Mouse (Mus musculus): ENCODE results near the gene Calm1. TPM values are rescaled to one million over a fixed set of nuclear protein-coding genes. Genes with fewer than 3 reads are reported as not detected.

The Calm1 gene
- polyA plus RNA-seq, 1 experiment from 2014 or later, result 1,989 TPM

DNA sequence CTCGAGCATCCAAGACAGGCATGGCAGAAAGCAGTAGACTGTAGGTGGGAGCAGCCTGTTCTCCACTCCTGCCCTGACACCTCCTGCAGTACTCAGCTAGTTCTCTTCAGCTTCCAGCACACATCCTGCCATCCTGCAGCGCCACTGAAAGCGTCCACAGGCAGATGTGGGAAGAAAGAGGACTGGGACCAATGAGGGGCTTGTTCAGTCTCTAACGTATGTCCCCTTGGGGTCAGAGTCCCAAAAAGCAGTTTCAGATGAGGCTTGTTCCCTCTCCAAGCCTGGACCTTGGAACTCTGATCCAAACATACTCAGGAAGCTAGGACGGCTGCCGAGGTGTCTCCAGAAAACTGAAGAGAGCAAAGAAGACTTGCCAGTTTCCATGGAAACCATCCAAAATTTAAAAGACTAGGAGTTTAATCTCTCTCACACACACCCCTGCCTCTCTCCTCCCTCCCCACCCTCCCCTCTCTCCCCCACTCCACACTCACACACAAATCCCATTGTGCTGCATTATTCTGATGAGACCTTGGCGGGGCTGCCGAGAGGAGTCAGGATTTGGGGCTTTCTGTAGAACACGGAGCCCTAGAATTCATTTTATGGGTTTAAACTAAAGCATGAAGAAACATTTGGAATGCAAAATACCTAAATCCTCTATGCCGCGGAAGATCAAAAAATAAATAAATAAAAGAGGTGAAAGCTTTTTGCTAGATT, 22.5 kb downstream of the Calm1 start:
- 45% methylated on average over 11 of the region's 11 CpGs for WGBS

GRCm38 (mm10) chr12:100222322-100222993, 23.2 kb downstream of the Calm1 start:
- Histone ChIP-seq H3K9me3 (ENCODE audit: control insufficient read depth, low read length) (no peaks in the 10 kb centered on the region), H3K36me3 (ENCODE audit: control insufficient read depth, insufficient read depth, low read length) (no peaks in the 10 kb centered on the region), H3K9ac (ENCODE audit: low read length) (no peak overlapping the region), H3K4me2 (ENCODE audit: low read length) (no peak overlapping the region), H3K4me1 (replicated peaks; ENCODE audit: control insufficient read depth, insufficient read depth, low read length) (peaks cover 5% of the 10 kb centered on the region; the same call in 1 of the 2 replicates), H3K27ac (ENCODE audit: low read depth) (no peak overlapping the region), H3K4me3 (ENCODE audit: low read depth, low read length) (no peak overlapping the region), H3K27me3 (replicated peaks; ENCODE audit: control insufficient read depth, insufficient read depth, low read length) (no peaks in the 10 kb centered on the region)
- ATAC-seq (replicated peaks; ENCODE audit: low FRiP score, low TSS enrichment, low read depth) (no peak), DNase-seq (ENCODE audit: low spot score) (no peak)
- 77% methylated on average over 13 of the region's 13 CpGs for whole genome bisulfite sequencing

More for the DNA sequence above, 22.5 kb downstream of the Calm1 start:
- Histone ChIP-seq H3K27ac (ENCODE audit: low read depth) (no peak overlapping the region), H3K36me3 (ENCODE audit: control insufficient read depth, insufficient read depth, low read length) (no peaks in the 10 kb centered on the region), H3K4me1 (replicated peaks; ENCODE audit: control insufficient read depth, insufficient read depth, low read length) (peaks cover 5% of the 10 kb centered on the region; the same call in 1 of the 2 replicates), H3K4me2 (ENCODE audit: low read length) (no peak overlapping the region), H3K4me3 (ENCODE audit: low read depth, low read length) (no peak overlapping the region), H3K27me3 (replicated peaks; ENCODE audit: control insufficient read depth, insufficient read depth, low read length) (no peaks in the 10 kb centered on the region), H3K9me3 (ENCODE audit: control insufficient read depth, low read length) (no peaks in the 10 kb centered on the region), H3K9ac (ENCODE audit: low read length) (no peak overlapping the region)
- no peak for DNase-seq (ENCODE audit: low spot score)
- ATAC-seq (replicated peaks; ENCODE audit: low FRiP score, low TSS enrichment, low read depth), result no peak

- Histone ChIP-seq H3K36me3 (ENCODE audit: control insufficient read depth, insufficient read depth, low read length) (no peaks in the 10 kb centered on the region), H3K27ac (ENCODE audit: low read depth) (no peak overlapping the region), H3K9ac (ENCODE audit: low read length) (no peak overlapping the region), H3K4me1 (replicated peaks; ENCODE audit: control insufficient read depth, insufficient read depth, low read length) (peaks cover 5% of the 10 kb centered on the region; the same call in 1 of the 2 replicates), H3K4me2 (ENCODE audit: low read length) (no peak overlapping the region), H3K27me3 (replicated peaks; ENCODE audit: control insufficient read depth, insufficient read depth, low read length) (no peaks in the 10 kb centered on the region), H3K4me3 (ENCODE audit: low read depth, low read length) (no peak overlapping the region), H3K9me3 (ENCODE audit: control insufficient read depth, low read length) (no peaks in the 10 kb centered on the region)
- 48% methylated on average over 8 of the region's 8 CpGs for WGBS
- DNase-seq (ENCODE audit: low spot score) (no peak), ATAC-seq (replicated peaks; ENCODE audit: low FRiP score, low TSS enrichment, low read depth) (no peak)
Measured at GRCm38 (mm10) chr12:100223531-100223930, 24.3 kb downstream of the Calm1 start.

DNA sequence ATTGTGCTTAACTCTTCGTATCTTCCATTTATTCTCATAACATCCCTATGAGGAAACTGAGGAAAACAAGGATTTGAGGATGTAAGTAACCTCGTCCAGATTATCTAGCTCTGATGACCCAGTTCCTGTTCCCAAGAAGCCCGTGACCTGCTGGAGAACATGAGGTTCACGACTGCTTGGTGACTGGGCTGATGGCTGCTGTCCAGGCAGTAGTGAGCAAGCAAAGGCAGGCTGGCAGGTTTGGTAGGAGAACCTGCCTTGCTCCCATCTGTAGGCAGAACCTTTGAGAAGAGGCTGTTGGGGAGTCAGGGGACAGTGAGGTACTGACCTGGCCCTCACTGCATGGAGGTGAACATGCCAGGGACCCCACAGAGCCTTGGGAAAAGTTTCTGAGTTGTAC, 26.0 kb downstream of the Calm1 start:
- WGBS, result 88% methylated on average over 4 of the region's 4 CpGs
- no peak overlapping the region for H3K9ac ChIP-seq (ENCODE audit: low read length)
- H3K9me3 ChIP-seq (ENCODE audit: control insufficient read depth, low read length), result no peaks in the 10 kb centered on the region
- H3K4me2 ChIP-seq (ENCODE audit: low read length), result no peak overlapping the region
- DNase-seq (ENCODE audit: low spot score) (no peak), ATAC-seq (replicated peaks; ENCODE audit: low FRiP score, low TSS enrichment, low read depth) (no peak)
- H3K27me3 ChIP-seq (replicated peaks; ENCODE audit: control insufficient read depth, insufficient read depth, low read length), result no peaks in the 10 kb centered on the region
- no peak overlapping the region for H3K4me3 ChIP-seq (ENCODE audit: low read depth, low read length)
- H3K36me3 ChIP-seq (ENCODE audit: control insufficient read depth, insufficient read depth, low read length), result no peaks in the 10 kb centered on the region
- H3K27ac ChIP-seq (ENCODE audit: low read depth), result no peak overlapping the region
- H3K4me1 ChIP-seq (replicated peaks; ENCODE audit: control insufficient read depth, insufficient read depth, low read length), result peaks cover 5% of the 10 kb centered on the region; the same call in 1 of the 2 replicates

- H3K27me3 ChIP-seq (replicated peaks; ENCODE audit: control insufficient read depth, insufficient read depth, low read length), result no peaks in the 10 kb centered on the region
- no peak overlapping the region for H3K4me2 ChIP-seq (ENCODE audit: low read length)
- no peak overlapping the region for H3K4me3 ChIP-seq (ENCODE audit: low read depth, low read length)
- 69% methylated on average over 5 of the region's 5 CpGs for WGBS
- no peak overlapping the region for H3K27ac ChIP-seq (ENCODE audit: low read depth)
- ATAC-seq (replicated peaks; ENCODE audit: low FRiP score, low TSS enrichment, low read depth), result no peak
- no peak for DNase-seq (ENCODE audit: low spot score)
- peaks cover 5% of the 10 kb centered on the region; the same call in 1 of the 2 replicates for H3K4me1 ChIP-seq (replicated peaks; ENCODE audit: control insufficient read depth, insufficient read depth, low read length)
- no peaks in the 10 kb centered on the region for H3K9me3 ChIP-seq (ENCODE audit: control insufficient read depth, low read length)
- no peak overlapping the region for H3K9ac ChIP-seq (ENCODE audit: low read length)
- no peaks in the 10 kb centered on the region for H3K36me3 ChIP-seq (ENCODE audit: control insufficient read depth, insufficient read depth, low read length)
Measured at GRCm38 (mm10) chr12:100226073-100226472, 26.8 kb downstream of the Calm1 start.

DNA sequence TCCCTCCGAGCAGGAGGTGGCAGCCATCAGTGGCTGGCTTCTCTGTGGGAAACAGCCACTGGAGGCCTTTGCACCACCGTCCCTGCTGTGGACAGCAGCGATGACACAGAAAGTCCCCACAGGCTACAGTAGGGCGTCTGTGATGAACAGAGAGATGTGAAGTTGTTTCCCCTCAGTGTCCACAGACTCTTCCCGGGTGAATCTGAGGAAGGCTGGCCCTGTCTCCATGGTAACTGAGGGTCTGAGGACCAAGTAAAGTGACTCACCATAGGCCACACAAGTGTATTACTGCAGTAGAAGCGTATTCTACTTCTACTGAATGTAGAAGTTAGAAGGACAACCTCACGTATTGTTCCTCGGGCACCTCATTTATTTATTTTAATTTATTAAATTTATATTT, 27.4 kb downstream of the Calm1 start:
- ATAC-seq (replicated peaks; ENCODE audit: low FRiP score, low TSS enrichment, low read depth) (no peak), DNase-seq (ENCODE audit: low spot score) (no peak)
- no peaks in the 10 kb centered on the region for H3K27me3 ChIP-seq (replicated peaks; ENCODE audit: control insufficient read depth, insufficient read depth, low read length)
- H3K4me2 ChIP-seq (ENCODE audit: low read length), result no peak overlapping the region
- no peak overlapping the region for H3K27ac ChIP-seq (ENCODE audit: low read depth)
- 66% methylated on average over 8 of the region's 8 CpGs for WGBS
- H3K9ac ChIP-seq (ENCODE audit: low read length), result no peak overlapping the region
- no peaks in the 10 kb centered on the region for H3K36me3 ChIP-seq (ENCODE audit: control insufficient read depth, insufficient read depth, low read length)
- no peak overlapping the region for H3K4me3 ChIP-seq (ENCODE audit: low read depth, low read length)
- peaks cover 5% of the 10 kb centered on the region; the same call in 1 of the 2 replicates for H3K4me1 ChIP-seq (replicated peaks; ENCODE audit: control insufficient read depth, insufficient read depth, low read length)
- H3K9me3 ChIP-seq (ENCODE audit: control insufficient read depth, low read length), result no peaks in the 10 kb centered on the region

- Histone ChIP-seq H3K9me3 (ENCODE audit: control insufficient read depth, low read length) (no peaks in the 10 kb centered on the region), H3K4me3 (ENCODE audit: low read depth, low read length) (no peak overlapping the region), H3K4me2 (ENCODE audit: low read length) (no peak overlapping the region), H3K9ac (ENCODE audit: low read length) (no peak overlapping the region), H3K36me3 (ENCODE audit: control insufficient read depth, insufficient read depth, low read length) (no peaks in the 10 kb centered on the region), H3K4me1 (replicated peaks; ENCODE audit: control insufficient read depth, insufficient read depth, low read length) (0 out of 2 replicates have a peak, but pooled peaks cover 5% of the 10 kb centered on the region), H3K27ac (ENCODE audit: low read depth) (no peak overlapping the region), H3K27me3 (replicated peaks; ENCODE audit: control insufficient read depth, insufficient read depth, low read length) (no peaks in the 10 kb centered on the region)
- 43% methylated on average over 11 of the region's 11 CpGs for WGBS
- DNase-seq (ENCODE audit: low spot score) (no peak), ATAC-seq (replicated peaks; ENCODE audit: low FRiP score, low TSS enrichment, low read depth) (no peak)
Measured at GRCm38 (mm10) chr12:100228041-100228725, 28.9 kb downstream of the Calm1 start.

- no peak for DNase-seq (ENCODE audit: low spot score)
- Histone ChIP-seq H3K36me3 (ENCODE audit: control insufficient read depth, insufficient read depth, low read length) (no peaks in the 10 kb centered on the region), H3K9me3 (ENCODE audit: control insufficient read depth, low read length) (no peaks in the 10 kb centered on the region), H3K4me3 (ENCODE audit: low read depth, low read length) (no peak overlapping the region), H3K4me2 (ENCODE audit: low read length) (no peak overlapping the region), H3K27ac (ENCODE audit: low read depth) (no peak overlapping the region), H3K4me1 (replicated peaks; ENCODE audit: control insufficient read depth, insufficient read depth, low read length) (no peaks in the 10 kb centered on the region), H3K27me3 (replicated peaks; ENCODE audit: control insufficient read depth, insufficient read depth, low read length) (no peaks in the 10 kb centered on the region), H3K9ac (ENCODE audit: low read length) (no peak overlapping the region)
- 81% methylated on average over 5 of the region's 5 CpGs for WGBS
- no peak for ATAC-seq (replicated peaks; ENCODE audit: low FRiP score, low TSS enrichment, low read depth)
Measured at GRCm38 (mm10) chr12:100234201-100234600, 35.0 kb downstream of the Calm1 start.

Data from intestine, embryonic 14.5 days (tissue).